Mouse (Mus musculus) olfactory bulb, adult 2 months (tissue): Measurements from ENCODE around the gene Notch3.

Source experiments
- CTCF ChIP-seq: fragments of 200-500 bp; IDR thresholded peaks from 2 replicates; pipeline ENCODE4 v1.5.1; 2012; ENCODE audit warnings: low read depth, mild to moderate bottlenecking, low read length, moderate library complexity; ENCODE audit not compliant: insufficient read depth
- POLR2A ChIP-seq: fragments of 200-500 bp; IDR thresholded peaks from 2 replicates; pipeline ENCODE4 v1.6.1; 2012; ENCODE audit warnings: mild to moderate bottlenecking, low read depth, low read length, moderate library complexity; ENCODE audit not compliant: insufficient read depth

DNA sequence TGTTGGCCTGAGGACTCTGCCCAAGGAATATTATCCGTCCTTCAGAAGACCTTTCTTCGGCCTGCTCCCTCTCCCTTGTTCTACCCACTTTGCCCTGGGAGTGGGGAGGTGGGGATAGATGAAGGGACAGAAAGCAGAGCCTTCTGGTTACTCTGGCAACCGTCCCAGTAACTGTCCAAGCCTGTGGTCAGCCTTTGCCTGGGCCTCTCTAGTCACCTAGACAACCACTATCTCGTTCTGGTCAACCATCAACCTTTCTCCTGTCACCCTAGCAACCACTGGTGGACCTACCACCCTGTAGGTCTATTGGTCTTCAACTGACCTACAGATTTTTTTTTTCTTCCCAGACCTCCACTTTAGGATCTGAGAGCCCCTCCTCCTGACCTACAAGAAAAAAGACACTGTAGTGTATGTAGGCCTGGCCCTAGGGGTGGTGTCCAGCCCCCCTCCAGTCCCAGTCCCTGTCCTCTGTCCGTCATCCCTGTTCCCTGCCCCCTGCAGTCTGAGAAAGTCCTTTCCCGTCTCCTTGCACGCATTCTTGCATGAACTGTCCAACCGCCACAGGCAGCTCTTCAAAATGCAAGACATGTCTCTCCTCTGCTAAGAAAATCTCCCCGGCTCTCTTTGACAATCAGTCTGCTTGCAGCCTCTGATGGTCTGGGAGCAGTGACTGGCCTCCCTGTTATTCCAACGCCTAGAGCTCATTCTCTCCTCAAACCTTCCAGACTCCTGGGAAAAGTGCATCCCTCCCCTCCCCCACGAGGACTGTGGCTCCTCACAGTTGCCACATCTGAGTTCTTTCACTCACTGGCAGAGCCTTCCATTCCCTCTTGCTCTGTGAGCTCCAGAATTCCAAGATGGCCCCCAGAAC is 13.2 kb upstream of the Notch3 start:
- no peak for TF ChIP-seq POLR2A
- TF ChIP-seq CTCF: no peak
